Mouse (Mus musculus): ENCODE measurements at regions not wholly inside any gene's neighbourhood (a gene's known extent, or its start where the extent isn't known, plus 50 kb on each side); places are given as distances from the start of the nearest gene placed in this dataset.

DNA sequence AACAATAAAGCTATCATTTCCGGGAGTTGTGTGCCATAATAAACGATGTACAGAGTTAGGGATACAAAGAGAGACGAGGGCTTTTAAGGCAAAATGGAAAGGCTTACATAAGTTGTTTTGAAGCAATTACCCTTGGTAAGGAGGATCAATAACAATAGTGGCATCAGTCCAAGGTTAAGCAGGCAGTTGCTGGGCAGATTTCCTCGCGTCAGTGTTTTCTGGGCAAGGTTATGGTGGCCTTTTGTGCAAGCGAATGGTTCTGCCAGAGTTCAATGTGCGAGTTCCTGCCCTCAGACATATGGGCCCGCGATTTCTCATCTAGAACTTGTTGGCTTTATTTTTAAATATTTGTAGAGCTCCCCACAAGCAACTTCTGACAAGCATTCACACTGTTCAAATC, 597.7 kb downstream of the Gm19410 start:
- Histone ChIP-seq H3K27me3 (no peaks in the 10 kb centered on the region), H3K4me2 (replicated peaks) (no peak overlapping the region), H3K27ac (replicated peaks) (no peak overlapping the region), H3K4me3 (replicated peaks) (no peak overlapping the region), H3K36me3 (no peaks in the 10 kb centered on the region), H3K9me3 (replicated peaks) (no peaks in the 10 kb centered on the region), H3K4me1 (no peaks in the 10 kb centered on the region), H3K9ac (no peak overlapping the region)
- 74% methylated on average over 9 of the region's 9 CpGs for WGBS
- ATAC-seq (ENCODE audit: insufficient number of reproducible peaks, low FRiP score, low TSS enrichment, low read depth), result no peak

- ATAC-seq (ENCODE audit: insufficient number of reproducible peaks, low FRiP score, low TSS enrichment, low read depth), result no peak
- Histone ChIP-seq H3K27me3 (no peaks in the 10 kb centered on the region), H3K4me1 (no peaks in the 10 kb centered on the region), H3K36me3 (no peaks in the 10 kb centered on the region), H3K4me3 (replicated peaks) (no peak overlapping the region), H3K9me3 (replicated peaks) (no peaks in the 10 kb centered on the region), H3K4me2 (replicated peaks) (no peak overlapping the region), H3K9ac (no peak overlapping the region), H3K27ac (replicated peaks) (no peak overlapping the region)
- 53% methylated on average over 6 of the region's 6 CpGs for WGBS
These were observed 599.1 kb downstream of the Gm19410 start for GRCm38 (mm10) chr8:36364567-36365231.

DNA sequence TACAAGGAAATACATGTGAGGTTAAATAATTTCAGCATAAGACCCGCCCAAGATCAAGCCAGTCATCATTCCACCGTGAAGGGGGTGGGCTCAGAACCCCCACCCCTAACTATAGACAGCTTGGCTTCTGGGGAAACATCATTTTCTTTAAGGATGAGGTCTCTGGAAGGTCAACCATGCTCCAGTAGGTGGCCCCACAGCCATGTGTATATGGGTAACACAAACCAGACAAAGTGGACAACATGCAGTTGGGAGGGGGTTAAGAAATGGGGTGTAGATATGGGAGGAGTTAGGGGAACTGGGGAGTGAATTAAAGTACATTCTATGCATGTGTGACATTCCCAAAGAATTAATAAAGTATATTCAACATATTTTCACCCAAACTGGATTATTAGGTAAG, 600.4 kb downstream of the Gm19410 start:
- Histone ChIP-seq H3K9ac (no peak overlapping the region), H3K27me3 (no peaks in the 10 kb centered on the region), H3K9me3 (replicated peaks) (no peaks in the 10 kb centered on the region), H3K4me2 (replicated peaks) (no peak overlapping the region), H3K4me1 (no peaks in the 10 kb centered on the region), H3K36me3 (no peaks in the 10 kb centered on the region), H3K4me3 (replicated peaks) (no peak overlapping the region), H3K27ac (replicated peaks) (no peak overlapping the region)
- no peak for ATAC-seq (ENCODE audit: insufficient number of reproducible peaks, low FRiP score, low TSS enrichment, low read depth)
- 60% methylated on average over 2 of the region's 2 CpGs for WGBS

- H3K27me3 ChIP-seq, result no peaks in the 10 kb centered on the region
- H3K4me3 ChIP-seq (replicated peaks), result no peak overlapping the region
- no peaks in the 10 kb centered on the region for H3K9me3 ChIP-seq (replicated peaks)
- no peaks in the 10 kb centered on the region for H3K36me3 ChIP-seq
- H3K4me2 ChIP-seq (replicated peaks), result no peak overlapping the region
- no peak overlapping the region for H3K9ac ChIP-seq
- no peaks in the 10 kb centered on the region for H3K4me1 ChIP-seq
- no peak overlapping the region for H3K27ac ChIP-seq (replicated peaks)
- no peak for ATAC-seq (ENCODE audit: insufficient number of reproducible peaks, low FRiP score, low TSS enrichment, low read depth)
- 59% methylated on average over 5 of the region's 5 CpGs for WGBS
These were observed 611.2 kb downstream of the Gm19410 start for GRCm38 (mm10) chr8:36376579-36377350.

GRCm38 (mm10) chr8:36394487-36394886, 598.9 kb upstream of the AI429214 start:
- H3K27me3 ChIP-seq, result no peaks in the 10 kb centered on the region
- 80% methylated on average over 9 of the region's 9 CpGs for WGBS
- ATAC-seq (ENCODE audit: insufficient number of reproducible peaks, low FRiP score, low TSS enrichment, low read depth), result no peak

GRCm38 (mm10) chr8:36396493-36396892, 596.9 kb upstream of the AI429214 start:
- no peaks in the 10 kb centered on the region for H3K27me3 ChIP-seq
- no peaks in the 10 kb centered on the region for H3K36me3 ChIP-seq
- no peaks in the 10 kb centered on the region for H3K9me3 ChIP-seq (replicated peaks)
- H3K4me3 ChIP-seq (replicated peaks), result no peak overlapping the region
- WGBS, result 71% methylated on average over 1 of the region's 1 CpGs
- no peak for ATAC-seq (ENCODE audit: insufficient number of reproducible peaks, low FRiP score, low TSS enrichment, low read depth)
- H3K9ac ChIP-seq, result no peak overlapping the region
- H3K4me1 ChIP-seq, result no peaks in the 10 kb centered on the region
- H3K4me2 ChIP-seq (replicated peaks), result no peak overlapping the region
- no peak overlapping the region for H3K27ac ChIP-seq (replicated peaks)

More at GRCm38 (mm10) chr8:36394487-36394886, 598.9 kb upstream of the AI429214 start:
- no peaks in the 10 kb centered on the region for H3K4me1 ChIP-seq
- H3K4me3 ChIP-seq (replicated peaks), result no peak overlapping the region
- no peak overlapping the region for H3K27ac ChIP-seq (replicated peaks)
- no peaks in the 10 kb centered on the region for H3K9me3 ChIP-seq (replicated peaks)
- H3K4me2 ChIP-seq (replicated peaks), result no peak overlapping the region
- H3K36me3 ChIP-seq, result no peaks in the 10 kb centered on the region
- H3K9ac ChIP-seq, result no peak overlapping the region

DNA sequence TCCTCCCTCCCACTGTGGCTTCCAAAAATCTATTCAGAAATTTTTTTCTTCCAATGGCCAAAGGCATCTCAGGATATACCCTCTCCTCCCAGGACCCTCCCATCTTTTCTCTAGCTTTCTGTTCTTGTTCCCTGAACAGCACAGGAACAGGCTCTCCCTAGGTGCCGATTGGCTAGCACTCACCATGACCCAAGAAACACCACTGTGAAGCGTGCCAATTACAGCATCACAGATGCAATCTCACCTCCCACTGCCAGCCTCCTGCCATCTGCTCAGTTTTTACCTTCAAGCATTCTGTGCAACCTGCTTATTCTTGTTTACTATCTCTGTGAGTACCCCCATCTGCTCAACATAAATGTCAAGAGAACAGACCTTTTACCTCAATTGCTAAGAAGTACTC, 586.7 kb upstream of the AI429214 start:
- 79% methylated on average over 2 of the region's 2 CpGs for WGBS

More for the DNA sequence above, 586.7 kb upstream of the AI429214 start:
- no peak overlapping the region for H3K4me2 ChIP-seq (replicated peaks)
- H3K9me3 ChIP-seq (replicated peaks), result no peaks in the 10 kb centered on the region
- H3K4me1 ChIP-seq, result no peaks in the 10 kb centered on the region
- H3K27ac ChIP-seq (replicated peaks), result no peak overlapping the region
- H3K36me3 ChIP-seq, result no peaks in the 10 kb centered on the region
- no peak for ATAC-seq (ENCODE audit: insufficient number of reproducible peaks, low FRiP score, low TSS enrichment, low read depth)
- no peak overlapping the region for H3K9ac ChIP-seq
- H3K27me3 ChIP-seq, result no peaks in the 10 kb centered on the region
- H3K4me3 ChIP-seq (replicated peaks), result no peak overlapping the region
